Mouse (Mus musculus) hindbrain, embryonic 13.5 days (tissue): ENCODE data around the gene Mybpc1. TPM values are rescaled to one million over a fixed set of nuclear protein-coding genes. Genes with fewer than 3 reads are reported as not detected.

ENCODE experiments used
- ATAC-seq: fragments of 200-750 bp; cut with Nextera tagmentation; 2 replicates; pipeline ENCODE4 v1.8.0; 2017; ENCODE audit warnings: moderate TSS enrichment; ENCODE audit not compliant: low FRiP score
- H3K27ac ChIP-seq: fragments of 300-500 bp; sonication (generic); 2 replicates; pipeline ENCODE4 v1.5.1; 2015; ENCODE audit warnings: inconsistent platforms, mild to moderate bottlenecking, moderate library complexity
- H3K27me3 ChIP-seq: fragments of 300-500 bp; sonication (generic); 2 replicates; pipeline ENCODE4 v1.6.1; 2015; ENCODE audit warnings: mild to moderate bottlenecking, inconsistent platforms
- H3K36me3 ChIP-seq: fragments of 300-500 bp; sonication (generic); 2 replicates; pipeline ENCODE4 v1.6.1; 2015; ENCODE audit warnings: mild to moderate bottlenecking, inconsistent platforms
- H3K4me1 ChIP-seq: fragments of 300-500 bp; sonication (generic); replicated peaks from 2 replicates; pipeline ENCODE4 v1.6.1; 2015; ENCODE audit warnings: inconsistent platforms
- H3K4me2 ChIP-seq: fragments of 300-500 bp; sonication (generic); 2 replicates; pipeline ENCODE4 v1.6.1; 2015; ENCODE audit warnings: inconsistent platforms, mild to moderate bottlenecking, moderate library complexity
- H3K4me3 ChIP-seq: fragments of 300-500 bp; sonication (generic); 2 replicates; pipeline ENCODE4 v1.5.1; 2015; ENCODE audit warnings: mild to moderate bottlenecking, inconsistent platforms
- H3K9ac ChIP-seq: fragments of 300-500 bp; sonication (generic); 2 replicates; pipeline ENCODE4 v1.6.1; 2015; ENCODE audit warnings: mild to moderate bottlenecking, inconsistent platforms
- H3K9me3 ChIP-seq: fragments of 300-500 bp; sonication (generic); 2 replicates; pipeline ENCODE4 v1.6.1; 2016; ENCODE audit warnings: inconsistent platforms
- WGBS: fragments of 180-500 bp; shearing (Covaris S2); methylation state at CpG from one replicate; pipeline ENCODE4 v1.1.7; 2015; 5-methylcytosine and 5-hydroxymethylcytosine counted together
- polyA plus RNA-seq: library from polyadenylated mRNA; unstranded; fragments of >200 nt; fragmentation: Nextera tagmentation; extraction: Ambion mirVana; gene quantifications from 2 replicates; pipeline ENCODE4 v1.2.1, GENCODE M21; 2015

The Mybpc1 gene
- polyA plus RNA-seq, result 5.3 and 6.2 TPM in 2 replicates

DNA sequence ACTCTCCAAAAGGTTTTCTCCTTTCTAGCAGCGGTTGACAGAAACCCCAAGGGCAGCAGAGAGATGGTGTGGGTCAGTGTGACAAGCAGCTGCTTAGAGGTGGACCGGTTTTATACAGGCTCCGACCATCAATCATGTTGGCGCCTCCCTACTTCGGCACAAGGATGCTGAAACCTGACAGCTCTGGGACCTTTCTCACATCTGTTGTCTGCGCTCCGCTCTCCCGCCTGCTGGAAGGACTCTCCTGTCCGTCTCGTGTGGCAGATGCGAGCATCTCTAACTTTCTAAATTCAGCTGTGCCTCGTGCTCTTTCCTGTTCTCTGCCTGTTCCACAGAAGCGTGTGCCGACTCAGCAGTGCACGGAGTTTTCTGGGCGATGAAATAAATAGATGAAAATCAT, at the start of gene Mybpc1:
Mybpc1 (minus strand) TSS at position 210 of the 400 bp plus-strand sequence.
- peak within 1 kb of the TSS; percentile 5; the same call in 1 of the 2 replicates for H3K4me3 ChIP-seq
- no peaks in the 10 kb centered on the region for H3K9me3 ChIP-seq
- 0 out of 2 replicates have a peak within 1 kb of the TSS, but pooled peaks have one; percentile 43 for H3K9ac ChIP-seq
- peak within 1 kb of the TSS; percentile 43 for H3K4me2 ChIP-seq
- peaks cover 12% of the 10 kb centered on the region for H3K4me1 ChIP-seq
- H3K36me3 ChIP-seq, result no peaks in the 10 kb centered on the region
- 24% methylated on average over 16 of the region's 16 CpGs for WGBS
- no peaks in the 10 kb centered on the region for H3K27me3 ChIP-seq
- peak; percentile 71 for ATAC-seq
- H3K27ac ChIP-seq, result no peak within 1 kb of the TSS

DNA sequence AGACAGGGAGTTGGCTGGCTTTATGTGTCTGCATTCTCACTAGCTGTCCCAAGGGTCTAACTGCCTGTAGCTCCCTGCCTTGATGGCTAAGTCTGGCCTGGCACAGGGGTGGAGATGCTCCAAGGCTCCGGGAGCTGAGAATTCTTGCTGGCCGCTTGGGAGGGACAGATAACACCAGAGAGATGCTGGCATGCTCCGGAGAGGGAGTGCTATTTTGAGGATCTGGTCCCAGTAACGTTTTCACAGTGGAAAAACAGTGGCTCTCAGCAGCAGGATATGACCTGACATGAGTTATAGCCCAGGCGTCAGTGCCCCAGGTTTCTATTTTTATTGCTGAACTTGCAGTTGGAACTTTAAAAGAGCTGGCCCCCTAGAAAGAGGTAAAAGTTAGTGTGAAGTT, 40.5 kb upstream of the Mybpc1 start:
- H3K4me1 ChIP-seq, result no peaks in the 10 kb centered on the region
- H3K4me2 ChIP-seq, result no peak overlapping the region
- no peak for ATAC-seq
- no peaks in the 10 kb centered on the region for H3K27me3 ChIP-seq
- no peak overlapping the region for H3K4me3 ChIP-seq
- no peak overlapping the region for H3K27ac ChIP-seq
- 74% methylated on average over 5 of the region's 5 CpGs for WGBS
- H3K9me3 ChIP-seq, result no peaks in the 10 kb centered on the region
- H3K36me3 ChIP-seq, result no peaks in the 10 kb centered on the region
- no peak overlapping the region for H3K9ac ChIP-seq

DNA sequence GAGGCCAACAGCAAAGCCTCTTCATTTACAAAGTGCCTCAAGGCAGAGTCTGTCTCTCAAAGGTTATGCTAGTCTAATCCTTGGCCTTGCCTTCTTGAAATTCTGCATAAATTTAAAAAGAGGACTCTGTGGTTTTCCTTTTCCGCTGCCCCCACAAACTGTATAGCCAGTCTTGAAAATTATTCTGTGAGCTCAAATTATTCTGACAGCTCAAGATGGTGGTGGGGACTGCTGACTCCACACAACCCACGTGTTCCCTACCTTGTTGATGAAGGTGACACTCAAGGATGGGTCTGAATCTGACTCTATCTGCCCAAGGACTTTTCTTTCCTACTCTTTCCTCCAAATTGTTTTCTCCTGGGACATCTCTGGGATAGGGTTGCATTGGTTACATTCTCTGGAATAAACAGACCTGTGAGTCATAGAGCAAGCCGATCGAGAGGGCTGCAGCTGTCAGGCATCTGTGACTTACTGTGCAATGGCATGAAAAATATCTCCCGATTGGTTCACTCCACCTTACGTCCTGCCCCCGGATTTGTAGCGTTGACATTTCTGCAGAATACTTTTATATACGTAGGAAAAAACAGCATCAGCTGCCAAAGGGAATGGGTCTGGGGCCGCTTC, 26.5 kb upstream of the Mybpc1 start:
- no peaks in the 10 kb centered on the region for H3K4me1 ChIP-seq
- H3K9me3 ChIP-seq, result no peaks in the 10 kb centered on the region
- no peak for ATAC-seq
- H3K27me3 ChIP-seq, result no peaks in the 10 kb centered on the region
- no peak overlapping the region for H3K4me2 ChIP-seq
- no peak overlapping the region for H3K9ac ChIP-seq
- no peaks in the 10 kb centered on the region for H3K36me3 ChIP-seq
- no peak overlapping the region for H3K27ac ChIP-seq
- H3K4me3 ChIP-seq, result no peak overlapping the region
- 88% methylated on average over 10 of the region's 10 CpGs for WGBS

DNA sequence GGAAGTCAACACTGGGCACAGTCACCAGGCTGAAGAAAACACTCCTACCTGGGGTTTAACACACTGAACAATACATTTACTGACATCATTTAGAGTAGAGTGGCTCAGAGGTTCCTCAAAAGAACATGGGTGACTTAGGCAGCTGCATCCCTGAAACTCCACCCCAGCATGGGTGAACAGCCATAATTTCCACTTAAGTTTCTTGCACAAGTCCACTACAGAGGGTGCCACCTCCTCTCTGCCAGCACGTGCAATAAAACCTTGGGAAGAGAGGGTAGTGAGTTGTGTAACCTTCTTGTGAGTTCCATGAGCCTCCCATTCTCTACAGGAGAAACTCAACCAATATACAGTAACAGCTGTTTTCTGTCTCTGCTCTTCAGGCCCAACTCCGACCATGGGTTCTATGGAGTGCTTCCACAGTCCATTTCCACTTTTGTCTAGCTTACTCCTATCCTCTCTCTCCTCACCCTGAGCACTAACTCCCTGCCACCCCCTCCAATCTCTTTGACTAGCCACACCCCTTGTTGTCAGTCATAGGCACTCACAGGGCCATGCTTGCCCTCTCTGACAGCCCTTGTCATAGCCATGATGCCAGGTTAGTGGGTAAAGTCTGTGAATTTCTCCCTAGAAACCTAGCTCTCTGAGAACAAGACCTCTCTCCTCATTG, 25.8 kb upstream of the Mybpc1 start:
- Histone ChIP-seq H3K4me1 (no peaks in the 10 kb centered on the region), H3K9ac (no peak overlapping the region), H3K4me3 (no peak overlapping the region), H3K36me3 (no peaks in the 10 kb centered on the region), H3K27me3 (no peaks in the 10 kb centered on the region), H3K9me3 (no peaks in the 10 kb centered on the region), H3K4me2 (no peak overlapping the region), H3K27ac (no peak overlapping the region)
- 91% methylated on average over 2 of the region's 2 CpGs for WGBS
- no peak for ATAC-seq

DNA sequence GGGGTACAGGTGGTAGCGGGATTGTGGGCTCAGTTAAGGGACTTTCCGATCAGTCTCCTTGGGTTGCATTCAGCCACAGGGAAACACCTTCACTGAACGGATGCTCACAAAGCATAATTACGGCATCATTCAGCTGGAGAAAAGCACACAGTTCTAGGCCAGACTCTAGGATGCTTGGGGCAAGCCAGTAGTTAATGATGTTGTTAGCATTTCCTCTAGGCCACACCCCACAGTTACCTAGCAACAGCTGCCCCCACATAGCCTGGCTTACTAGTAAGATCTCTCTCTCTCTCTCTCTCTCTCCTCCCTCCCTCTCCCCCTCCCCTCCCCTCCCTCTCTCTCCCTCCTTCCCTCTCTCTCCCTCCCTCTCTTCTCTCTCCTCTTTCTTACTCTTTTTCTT, 22.1 kb upstream of the Mybpc1 start:
- peak; percentile 57; the same call in 1 of the 2 replicates for ATAC-seq
- whole genome bisulfite sequencing, result 70% methylated on average over 4 of the region's 4 CpGs
- no peaks in the 10 kb centered on the region for H3K9me3 ChIP-seq

DNA sequence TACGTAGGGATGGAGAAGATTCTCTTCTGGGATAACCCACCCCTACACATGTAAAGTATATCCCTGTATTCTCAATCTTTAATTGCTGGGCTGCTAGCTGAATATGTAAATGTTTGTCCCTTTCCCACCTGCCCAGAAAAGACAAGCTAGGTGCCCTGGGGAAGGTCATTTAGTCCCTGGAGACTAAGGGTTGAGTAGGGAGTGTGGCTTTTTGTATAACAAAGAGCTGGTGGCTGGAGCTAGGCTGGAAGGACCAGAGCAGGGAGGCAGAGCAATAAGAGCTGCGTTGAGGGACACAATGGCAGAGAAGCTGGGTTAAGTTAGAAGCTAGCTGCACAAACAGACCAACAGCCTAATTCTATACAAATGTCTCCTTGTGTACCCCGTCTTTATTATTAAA, 21.2 kb upstream of the Mybpc1 start:
- H3K4me2 ChIP-seq, result no peak overlapping the region
- 72% methylated on average over 3 of the region's 3 CpGs for WGBS
- no peak overlapping the region for H3K9ac ChIP-seq
- H3K4me3 ChIP-seq, result no peak overlapping the region
- ATAC-seq, result no peak
- H3K9me3 ChIP-seq, result no peaks in the 10 kb centered on the region
- no peaks in the 10 kb centered on the region for H3K4me1 ChIP-seq
- no peaks in the 10 kb centered on the region for H3K27me3 ChIP-seq
- H3K27ac ChIP-seq, result no peak overlapping the region
- no peaks in the 10 kb centered on the region for H3K36me3 ChIP-seq

More for the DNA sequence above, 22.1 kb upstream of the Mybpc1 start:
- Histone ChIP-seq H3K27ac (no peak overlapping the region), H3K4me2 (no peak overlapping the region), H3K36me3 (no peaks in the 10 kb centered on the region), H3K27me3 (no peaks in the 10 kb centered on the region), H3K4me3 (no peak overlapping the region), H3K4me1 (no peaks in the 10 kb centered on the region), H3K9ac (no peak overlapping the region)

DNA sequence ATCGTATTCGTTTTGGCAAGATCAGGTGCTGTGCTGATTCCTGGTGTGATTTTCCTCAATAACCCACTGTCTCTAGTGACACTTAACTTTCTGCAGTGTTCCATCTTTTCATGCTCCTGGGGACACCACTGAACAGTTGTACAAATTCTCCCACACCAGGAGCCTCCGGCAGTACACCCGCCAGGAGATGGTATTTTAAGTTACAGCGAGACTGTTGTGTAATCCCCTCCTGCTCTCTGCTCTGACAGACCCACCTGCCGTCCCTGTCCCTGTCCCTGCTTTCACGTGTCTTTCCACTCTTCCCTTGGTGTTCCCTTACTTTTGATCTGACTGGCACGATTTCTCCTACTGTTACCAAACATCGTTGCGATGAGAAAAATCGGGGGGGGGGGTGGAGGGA, 19.3 kb upstream of the Mybpc1 start:
- Histone ChIP-seq H3K9ac (no peak overlapping the region), H3K4me3 (no peak overlapping the region), H3K4me2 (no peak overlapping the region), H3K36me3 (no peaks in the 10 kb centered on the region), H3K4me1 (no peaks in the 10 kb centered on the region), H3K9me3 (no peaks in the 10 kb centered on the region), H3K27me3 (no peaks in the 10 kb centered on the region), H3K27ac (no peak overlapping the region)
- 89% methylated on average over 11 of the region's 11 CpGs for WGBS
- no peak for ATAC-seq

DNA sequence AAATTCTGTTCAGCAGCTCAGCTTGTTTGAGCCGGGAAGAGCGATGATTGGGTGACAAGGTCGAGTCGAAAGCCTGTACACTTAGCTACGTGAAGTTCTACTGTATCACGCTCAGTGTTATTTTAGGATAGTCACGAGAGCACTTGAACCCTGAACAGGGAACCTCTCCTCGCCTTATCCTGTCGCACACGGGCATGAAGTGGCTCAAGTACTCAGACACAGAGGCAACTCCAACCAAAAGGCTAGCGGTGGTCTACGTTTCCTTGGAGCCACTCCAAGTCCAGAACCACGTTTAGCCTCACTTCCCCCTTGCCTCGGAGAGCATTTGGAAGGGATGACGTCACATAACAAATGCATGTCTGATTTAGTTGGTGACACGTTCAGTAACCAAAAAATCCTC, 17.7 kb upstream of the Mybpc1 start:
- Histone ChIP-seq H3K4me2 (no peak overlapping the region), H3K4me1 (no peaks in the 10 kb centered on the region), H3K9ac (no peak overlapping the region), H3K4me3 (no peak overlapping the region), H3K9me3 (no peaks in the 10 kb centered on the region), H3K36me3 (no peaks in the 10 kb centered on the region), H3K27me3 (no peaks in the 10 kb centered on the region), H3K27ac (no peak overlapping the region)
- no peak for ATAC-seq
- WGBS, result 90% methylated on average over 16 of the region's 16 CpGs

DNA sequence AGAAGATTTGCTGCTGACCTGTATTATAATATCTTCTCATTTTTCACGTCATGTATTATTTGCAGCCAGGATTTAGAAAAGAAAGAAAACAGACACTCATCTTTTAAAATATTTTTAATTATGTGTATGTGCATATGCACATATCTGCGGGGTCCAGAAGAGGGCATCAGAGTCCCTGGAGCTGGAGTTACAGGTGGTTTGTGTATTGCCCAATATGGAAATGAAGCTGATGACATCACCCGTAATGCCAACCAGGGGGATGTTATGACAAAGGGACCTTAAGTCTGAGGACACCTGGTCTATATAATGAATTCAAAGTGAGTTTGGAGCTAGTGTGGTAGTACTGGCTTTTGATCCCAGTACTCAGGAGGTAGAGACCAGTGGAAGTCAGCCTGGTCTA, 15.9 kb upstream of the Mybpc1 start:
- WGBS, result 97% methylated on average over 3 of the region's 3 CpGs
- no peaks in the 10 kb centered on the region for H3K27me3 ChIP-seq
- H3K4me2 ChIP-seq, result no peak overlapping the region
- ATAC-seq, result no peak
- no peaks in the 10 kb centered on the region for H3K9me3 ChIP-seq
- H3K9ac ChIP-seq, result no peak overlapping the region
- H3K4me1 ChIP-seq, result no peaks in the 10 kb centered on the region
- H3K27ac ChIP-seq, result no peak overlapping the region
- H3K36me3 ChIP-seq, result no peaks in the 10 kb centered on the region
- H3K4me3 ChIP-seq, result no peak overlapping the region

DNA sequence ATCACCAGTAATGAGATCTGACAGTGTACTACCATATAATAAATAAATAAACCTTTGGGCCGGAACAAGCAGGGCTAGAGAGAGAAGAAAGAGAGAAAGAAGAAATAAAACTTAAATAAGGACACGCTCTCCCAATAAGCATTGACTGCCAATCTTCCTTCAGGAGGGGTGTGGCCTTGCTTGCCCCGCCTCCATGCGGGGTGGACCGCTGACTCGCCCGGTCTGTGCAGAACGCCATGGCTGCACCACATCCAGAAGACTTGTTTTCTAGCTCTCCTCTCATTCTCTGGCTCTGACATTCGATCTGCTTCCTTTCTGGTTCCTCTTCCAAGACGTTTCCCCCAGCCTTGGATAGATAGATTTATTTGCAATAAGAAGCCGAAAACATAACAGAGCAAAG, 8.1 kb upstream of the Mybpc1 start:
- no peak overlapping the region for H3K4me3 ChIP-seq
- H3K27me3 ChIP-seq, result no peaks in the 10 kb centered on the region
- H3K4me2 ChIP-seq, result no peak overlapping the region
- no peaks in the 10 kb centered on the region for H3K36me3 ChIP-seq
- H3K9me3 ChIP-seq, result no peaks in the 10 kb centered on the region
- ATAC-seq, result no peak
- H3K9ac ChIP-seq, result no peak overlapping the region
- no peak overlapping the region for H3K27ac ChIP-seq
- 91% methylated on average over 11 of the region's 11 CpGs for WGBS
- no peaks in the 10 kb centered on the region for H3K4me1 ChIP-seq

DNA sequence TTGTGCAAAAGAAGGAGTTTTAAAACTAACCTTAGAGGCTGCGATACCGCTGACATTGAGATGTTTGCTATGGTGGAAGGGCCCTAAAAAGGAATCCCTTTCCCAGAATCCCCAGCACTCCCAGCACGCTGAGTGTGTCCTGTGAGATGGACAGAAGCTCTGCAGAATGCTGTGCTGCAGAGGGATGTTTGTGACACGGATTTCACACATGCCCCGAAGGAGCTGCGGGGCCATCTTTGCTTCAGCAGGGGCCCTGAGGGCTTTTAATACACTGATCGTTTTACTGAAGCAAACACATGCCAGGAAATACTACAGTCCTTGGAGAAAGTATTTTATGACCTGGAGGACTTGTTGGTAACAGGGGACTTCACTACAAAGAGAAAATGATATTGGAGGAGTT, 1.7 kb upstream of the Mybpc1 start:
- Histone ChIP-seq H3K9ac (no peak overlapping the region), H3K27me3 (no peaks in the 10 kb centered on the region), H3K27ac (no peak overlapping the region), H3K4me1 (peaks cover 12% of the 10 kb centered on the region), H3K9me3 (no peaks in the 10 kb centered on the region), H3K36me3 (no peaks in the 10 kb centered on the region), H3K4me2 (no peak overlapping the region), H3K4me3 (no peak overlapping the region)
- WGBS, result 72% methylated on average over 7 of the region's 7 CpGs
- ATAC-seq, result no peak

DNA sequence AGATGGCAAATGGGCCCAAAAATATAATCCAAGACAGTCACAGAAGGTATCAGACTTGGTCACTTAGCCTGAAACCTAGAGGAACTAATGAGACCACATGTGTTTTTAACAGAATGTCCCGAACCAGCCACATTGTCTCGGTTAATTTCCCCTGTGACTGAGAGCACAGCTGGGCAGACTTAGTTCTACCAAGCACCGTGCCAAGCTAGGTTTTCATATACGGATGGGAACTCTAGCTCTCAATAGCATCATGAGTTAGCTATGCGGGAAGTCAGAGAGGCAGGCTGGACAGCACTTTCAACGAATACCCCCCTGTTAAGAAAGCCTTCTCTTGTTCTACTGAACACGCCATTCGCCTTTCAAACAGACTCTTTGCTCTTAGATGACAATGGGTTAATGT, 1.1 kb upstream of the Mybpc1 start:
- no peak overlapping the region for H3K9ac ChIP-seq
- no peak overlapping the region for H3K27ac ChIP-seq
- H3K4me3 ChIP-seq, result no peak overlapping the region
- H3K4me1 ChIP-seq, result peaks cover 12% of the 10 kb centered on the region
- ATAC-seq, result no peak
- H3K27me3 ChIP-seq, result no peaks in the 10 kb centered on the region
- no peaks in the 10 kb centered on the region for H3K36me3 ChIP-seq
- no peaks in the 10 kb centered on the region for H3K9me3 ChIP-seq
- no peak overlapping the region for H3K4me2 ChIP-seq
- 56% methylated on average over 8 of the region's 8 CpGs for WGBS

DNA sequence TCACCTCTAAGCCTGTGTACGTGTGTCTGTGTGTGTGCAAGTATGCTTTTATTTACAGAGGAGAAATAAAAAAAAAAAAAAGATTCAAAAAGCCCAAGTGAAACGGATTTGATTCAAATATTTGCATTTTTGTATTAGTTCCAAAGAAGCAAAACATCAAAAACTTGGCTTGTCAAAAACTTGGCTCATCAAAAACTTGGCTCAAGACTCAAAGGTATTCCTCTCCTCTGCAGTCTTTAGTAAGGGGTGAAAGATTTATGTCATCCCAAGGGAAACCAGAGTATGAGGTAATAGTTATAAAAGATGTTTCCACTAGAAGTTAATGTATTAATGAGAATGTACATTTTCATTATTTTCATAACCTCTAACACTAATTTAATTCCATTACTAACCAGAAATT, 1.2 kb downstream of the Mybpc1 start:
- 56% methylated on average over 2 of the region's 2 CpGs for WGBS
- no peak overlapping the region for H3K27ac ChIP-seq
- no peak for ATAC-seq
- no peak overlapping the region for H3K9ac ChIP-seq
- H3K4me2 ChIP-seq, result no peak overlapping the region
- no peaks in the 10 kb centered on the region for H3K36me3 ChIP-seq
- no peaks in the 10 kb centered on the region for H3K27me3 ChIP-seq
- no peaks in the 10 kb centered on the region for H3K9me3 ChIP-seq
- peaks cover 12% of the 10 kb centered on the region for H3K4me1 ChIP-seq
- H3K4me3 ChIP-seq, result no peak overlapping the region
